Mouse (Mus musculus) testis, adult 2 months (tissue): ENCODE measurements at regions not wholly inside any gene's neighbourhood (a gene's known extent, or its start where the extent isn't known, plus 50 kb on each side); places are given as distances from the start of the nearest gene placed in this dataset.

Experiments
- H3K27ac ChIP-seq: fragments of 200-500 bp; 2 replicates; pipeline ENCODE4 v1.5.1; 2012; ENCODE audit warnings: low read depth, low read length; ENCODE audit not compliant: control insufficient read depth, insufficient read depth
- H3K27me3 ChIP-seq: fragments of 200-500 bp; 2 replicates; pipeline ENCODE4 v1.6.1; 2012; ENCODE audit warnings: mild to moderate bottlenecking, low read length, moderate library complexity; ENCODE audit not compliant: control insufficient read depth, insufficient read depth
- H3K36me3 ChIP-seq: fragments of 200-500 bp; 2 replicates; pipeline ENCODE4 v1.6.1; 2012; ENCODE audit warnings: mild to moderate bottlenecking, low read length; ENCODE audit not compliant: control insufficient read depth, insufficient read depth
- H3K4me1 ChIP-seq: fragments of 200-500 bp; 2 replicates; pipeline ENCODE4 v1.6.1; 2012; ENCODE audit warnings: low read length; ENCODE audit not compliant: control insufficient read depth, insufficient read depth
- H3K4me3 ChIP-seq: fragments of 200-500 bp; 2 replicates; pipeline ENCODE4 v1.5.1; 2012; ENCODE audit warnings: low read depth, mild to moderate bottlenecking, low read length, moderate library complexity, mixed read lengths; ENCODE audit not compliant: control insufficient read depth
- CTCF ChIP-seq: fragments of 200-500 bp; IDR thresholded peaks from 2 replicates; pipeline ENCODE4 v1.5.1; 2012; ENCODE audit warnings: low read depth, mild to moderate bottlenecking, inconsistent platforms, low read length, moderate library complexity; ENCODE audit not compliant: control insufficient read depth, insufficient read depth, insufficient replicate concordance
- POLR2A ChIP-seq: fragments of 200-500 bp; IDR thresholded peaks from 2 replicates; pipeline ENCODE4 v1.6.1; 2012; ENCODE audit warnings: low read depth, mild to moderate bottlenecking, inconsistent platforms, low read length, moderate library complexity; ENCODE audit not compliant: control insufficient read depth

DNA sequence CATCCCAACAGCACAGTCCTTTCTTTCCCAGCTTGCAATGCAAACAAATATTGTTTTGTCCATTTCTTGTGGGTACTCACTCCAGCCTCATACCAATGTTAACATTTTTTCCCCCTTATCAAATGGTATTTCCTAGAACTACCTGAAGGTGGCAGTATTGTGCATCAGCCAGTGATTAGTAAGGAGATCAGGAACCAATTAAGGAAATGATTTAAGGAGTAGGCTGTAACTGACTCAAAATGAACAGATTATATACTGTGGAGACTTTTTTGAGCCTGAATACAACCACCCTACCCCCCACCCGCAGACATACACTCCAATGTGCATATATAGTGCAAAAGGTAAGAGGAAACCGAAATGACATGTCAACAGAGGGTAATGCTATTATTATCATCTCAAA, 2056.1 kb upstream of the 5930422O12Rik start:
- Histone ChIP-seq H3K4me1 (no peaks in the 10 kb centered on the region), H3K27me3 (no peaks in the 10 kb centered on the region), H3K36me3 (no peaks in the 10 kb centered on the region), H3K27ac (no peak overlapping the region), H3K4me3 (no peak overlapping the region)
- no peak for TF ChIP-seq POLR2A

- Histone ChIP-seq H3K27me3 (no peaks in the 10 kb centered on the region), H3K4me3 (no peak overlapping the region), H3K4me1 (no peaks in the 10 kb centered on the region), H3K36me3 (no peaks in the 10 kb centered on the region), H3K27ac (no peak overlapping the region)
- TF ChIP-seq CTCF, result no peak
- no peak for TF ChIP-seq POLR2A
Observed at GRCm38 (mm10) chr8:31373140-31373787, 2055.2 kb upstream of the 5930422O12Rik start.

DNA sequence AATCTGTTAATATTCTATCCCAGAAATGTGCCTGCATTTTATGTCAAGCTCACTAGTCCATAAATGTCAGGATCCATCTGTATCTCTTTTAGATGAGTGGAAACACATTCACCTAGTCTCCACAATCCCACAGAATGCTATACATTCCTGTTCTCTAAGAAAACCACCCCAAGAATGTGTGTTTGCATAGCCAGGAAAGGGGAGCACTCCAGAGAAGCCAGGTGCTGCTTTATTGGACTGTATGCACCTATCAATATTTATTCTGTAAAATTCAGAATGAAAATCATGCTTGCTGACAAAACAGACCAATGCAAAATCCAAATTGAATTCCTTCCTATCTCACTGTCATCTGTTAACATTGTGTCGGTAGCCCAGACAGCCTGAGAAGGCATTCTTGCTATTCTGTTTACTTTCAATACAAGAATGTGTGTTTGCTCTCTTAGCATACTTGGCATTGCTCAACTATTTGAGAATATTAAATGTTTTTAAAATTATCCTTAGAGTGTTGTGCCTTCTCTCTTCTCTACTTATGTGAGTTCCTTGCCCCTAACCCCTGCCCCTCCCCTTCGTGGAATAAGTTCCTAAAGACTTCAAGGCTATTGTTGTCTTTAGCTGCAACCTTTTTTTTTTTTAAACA, 2050.7 kb upstream of the 5930422O12Rik start:
- no peak overlapping the region for H3K4me3 ChIP-seq
- TF ChIP-seq POLR2A, result no peak
- TF ChIP-seq CTCF, result no peak
- H3K27ac ChIP-seq, result no peak overlapping the region
- H3K36me3 ChIP-seq, result no peaks in the 10 kb centered on the region
- no peaks in the 10 kb centered on the region for H3K4me1 ChIP-seq
- H3K27me3 ChIP-seq, result no peaks in the 10 kb centered on the region

GRCm38 (mm10) chr8:31404811-31405210, 2023.7 kb upstream of the 5930422O12Rik start:
- TF ChIP-seq POLR2A, result no peak
- TF ChIP-seq CTCF, result no peak
- no peaks in the 10 kb centered on the region for H3K36me3 ChIP-seq
- H3K27me3 ChIP-seq, result no peaks in the 10 kb centered on the region
- H3K27ac ChIP-seq, result no peak overlapping the region
- H3K4me3 ChIP-seq, result no peak overlapping the region
- H3K4me1 ChIP-seq, result no peaks in the 10 kb centered on the region

- no peaks in the 10 kb centered on the region for H3K27me3 ChIP-seq
- no peaks in the 10 kb centered on the region for H3K4me1 ChIP-seq
- H3K4me3 ChIP-seq, result no peak overlapping the region
- no peak for TF ChIP-seq POLR2A
- no peak for TF ChIP-seq CTCF
- no peaks in the 10 kb centered on the region for H3K36me3 ChIP-seq
- H3K27ac ChIP-seq, result no peak overlapping the region
Observed at GRCm38 (mm10) chr8:31422241-31422640, 2006.3 kb upstream of the 5930422O12Rik start.

GRCm38 (mm10) chr8:31427706-31428105, 2000.8 kb upstream of the 5930422O12Rik start:
- H3K27ac ChIP-seq, result no peak overlapping the region
- H3K4me3 ChIP-seq, result no peak overlapping the region
- TF ChIP-seq CTCF (no peak), POLR2A (no peak)
- no peaks in the 10 kb centered on the region for H3K4me1 ChIP-seq
- no peaks in the 10 kb centered on the region for H3K27me3 ChIP-seq
- no peaks in the 10 kb centered on the region for H3K36me3 ChIP-seq

GRCm38 (mm10) chr8:31436445-31437191, 1991.9 kb upstream of the 5930422O12Rik start:
- Histone ChIP-seq H3K27me3 (no peaks in the 10 kb centered on the region), H3K36me3 (no peaks in the 10 kb centered on the region)

More at GRCm38 (mm10) chr8:31436445-31437191, 1991.9 kb upstream of the 5930422O12Rik start:
- H3K4me3 ChIP-seq, result no peak overlapping the region
- TF ChIP-seq POLR2A (no peak), CTCF (no peak)
- H3K27ac ChIP-seq, result no peak overlapping the region
- no peaks in the 10 kb centered on the region for H3K4me1 ChIP-seq
